Mouse (Mus musculus) midbrain, embryonic 15.5 days (tissue): Measurements from ENCODE around the gene 2410002F23Rik. TPM values are rescaled to one million over a fixed set of nuclear protein-coding genes. Genes with fewer than 3 reads are reported as not detected.
"Not testable (repeated sequence)": the region's sequence is repeated elsewhere in the genome, so short reads cannot be mapped to it uniquely, and the experiment has no call there.

ENCODE experiments used
- ATAC-seq: fragments of 200-750 bp; cut with Nextera tagmentation; replicated peaks from 2 replicates; pipeline ENCODE4 v1.8.0; 2017; ENCODE audit warnings: moderate TSS enrichment
- H3K27ac ChIP-seq: fragments of 300-500 bp; sonication (generic); 2 replicates; pipeline ENCODE4 v1.5.1; 2015; ENCODE audit warnings: mild to moderate bottlenecking, inconsistent platforms
- H3K27me3 ChIP-seq: fragments of 300-500 bp; sonication (generic); replicated peaks from 2 replicates; pipeline ENCODE4 v1.6.1; 2015; ENCODE audit warnings: inconsistent platforms
- H3K36me3 ChIP-seq: fragments of 300-500 bp; sonication (generic); replicated peaks from 2 replicates; pipeline ENCODE4 v1.6.1; 2015; ENCODE audit warnings: inconsistent platforms
- H3K4me1 ChIP-seq: fragments of 300-500 bp; sonication (generic); 2 replicates; pipeline ENCODE4 v1.6.1; 2015; ENCODE audit warnings: inconsistent platforms
- H3K4me2 ChIP-seq: fragments of 300-500 bp; sonication (generic); 2 replicates; pipeline ENCODE4 v1.6.1; 2015; ENCODE audit warnings: inconsistent platforms, mild to moderate bottlenecking, moderate library complexity
- H3K4me3 ChIP-seq: fragments of 300-500 bp; sonication (generic); 2 replicates; pipeline ENCODE4 v1.5.1; 2015; ENCODE audit warnings: mild to moderate bottlenecking, inconsistent platforms
- H3K9ac ChIP-seq: fragments of 300-500 bp; sonication (generic); 2 replicates; pipeline ENCODE4 v1.6.1; 2015; ENCODE audit warnings: mild to moderate bottlenecking, inconsistent platforms
- H3K9me3 ChIP-seq: fragments of 300-500 bp; sonication (generic); 2 replicates; pipeline ENCODE4 v1.6.1; 2016; ENCODE audit warnings: inconsistent platforms
- WGBS: fragments of 180-500 bp; shearing (Covaris S2); methylation state at CpG from one replicate; pipeline ENCODE4 v1.1.7; 2015; ENCODE audit warnings: mixed read lengths; 5-methylcytosine and 5-hydroxymethylcytosine counted together
- polyA plus RNA-seq: library from polyadenylated mRNA; unstranded; fragments of >200 nt; fragmentation: Nextera tagmentation; extraction: Ambion mirVana; gene quantifications from 2 replicates; pipeline ENCODE4 v1.2.1, GENCODE M21; 2015

The 2410002F23Rik gene
- polyA plus RNA-seq, 1 experiment from 2014 or later = 240 TPM

- no peak overlapping the region for H3K9ac ChIP-seq
- no peaks in the 10 kb centered on the region for H3K27me3 ChIP-seq
- ATAC-seq = no peak
- H3K4me1 ChIP-seq = peaks cover 20% of the 10 kb centered on the region
- H3K36me3 ChIP-seq = peaks cover 2% of the 10 kb centered on the region; the same call in 1 of the 2 replicates
- H3K27ac ChIP-seq = no peak overlapping the region
- WGBS = 70% methylated on average over 1 of the region's 1 CpGs
- H3K4me2 ChIP-seq = no peak overlapping the region
- no peak overlapping the region for H3K4me3 ChIP-seq
- H3K9me3 ChIP-seq = no peaks in the 10 kb centered on the region
Observed at GRCm38 (mm10) chr7:44244080-44244479, 2.4 kb upstream of the 2410002F23Rik start.

- Histone ChIP-seq H3K9ac (peak overlapping the region; percentile 93), H3K4me1 (peaks cover 23% of the 10 kb centered on the region), H3K27ac (peak overlapping the region; percentile 98), H3K36me3 (peaks cover 22% of the 10 kb centered on the region), H3K27me3 (no peaks in the 10 kb centered on the region), H3K4me2 (peak overlapping the region; percentile 70), H3K9me3 (no peaks in the 10 kb centered on the region), H3K4me3 (peak overlapping the region; percentile 94)
- ATAC-seq = peak; percentile 41
- under 1% methylated on average over 23 of the region's 23 CpGs for WGBS
Observed at GRCm38 (mm10) chr7:44246984-44247470, 505 bp downstream of the 2410002F23Rik start.

DNA sequence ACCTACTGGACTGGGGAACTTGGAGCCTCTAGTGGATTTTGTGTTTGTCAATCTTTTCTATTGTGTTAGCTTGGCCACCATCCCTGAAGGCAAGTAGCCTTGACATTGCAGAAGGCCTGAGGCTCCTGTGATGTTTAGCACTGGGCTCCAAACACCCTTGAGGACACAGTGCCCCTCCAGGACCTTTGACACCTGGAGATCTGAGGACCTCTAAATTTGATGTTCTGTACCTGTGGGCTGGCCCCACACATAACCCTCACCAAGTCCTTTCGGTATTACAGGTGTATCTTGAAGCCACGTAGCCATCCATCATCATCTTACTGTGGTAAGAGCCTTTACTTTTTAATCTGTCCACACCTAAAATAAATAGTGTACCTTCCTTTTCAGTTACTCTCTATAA is 1.4 kb downstream of the 2410002F23Rik start:
- ATAC-seq = no peak
- H3K4me2 ChIP-seq = peak overlapping the region; percentile 70
- WGBS = 94% methylated on average over 2 of the region's 2 CpGs
- H3K27ac ChIP-seq = no peak overlapping the region
- peaks cover 23% of the 10 kb centered on the region for H3K4me1 ChIP-seq
- no peaks in the 10 kb centered on the region for H3K27me3 ChIP-seq
- H3K9ac ChIP-seq = peak overlapping the region; percentile 93; the same call in 1 of the 2 replicates
- peak overlapping the region; percentile 94 for H3K4me3 ChIP-seq
- peaks cover 32% of the 10 kb centered on the region for H3K36me3 ChIP-seq
- H3K9me3 ChIP-seq = no peaks in the 10 kb centered on the region

- Histone ChIP-seq H3K4me2 (no peak overlapping the region), H3K27ac (no peak overlapping the region), H3K36me3 (peaks cover 34% of the 10 kb centered on the region), H3K27me3 (no peaks in the 10 kb centered on the region), H3K9me3 (no peaks in the 10 kb centered on the region), H3K4me3 (no peak overlapping the region), H3K4me1 (peaks cover 23% of the 10 kb centered on the region), H3K9ac (no peak overlapping the region)
- no peak for ATAC-seq
- 89% methylated on average over 4 of the region's 4 CpGs for WGBS
Observed at GRCm38 (mm10) chr7:44249248-44249647, 2.7 kb downstream of the 2410002F23Rik start.

- not testable (repeated sequence) for H3K4me3 ChIP-seq, H3K27me3 ChIP-seq, H3K27ac ChIP-seq, H3K4me2 ChIP-seq, H3K9me3 ChIP-seq, ATAC-seq, H3K9ac ChIP-seq
- Histone ChIP-seq H3K4me1 (peaks cover 16% of the 10 kb centered on the region), H3K36me3 (peaks cover 34% of the 10 kb centered on the region)
- 92% methylated on average over 17 of the region's 17 CpGs for WGBS
Observed at GRCm38 (mm10) chr7:44250732-44251275, 4.3 kb downstream of the 2410002F23Rik start.

DNA sequence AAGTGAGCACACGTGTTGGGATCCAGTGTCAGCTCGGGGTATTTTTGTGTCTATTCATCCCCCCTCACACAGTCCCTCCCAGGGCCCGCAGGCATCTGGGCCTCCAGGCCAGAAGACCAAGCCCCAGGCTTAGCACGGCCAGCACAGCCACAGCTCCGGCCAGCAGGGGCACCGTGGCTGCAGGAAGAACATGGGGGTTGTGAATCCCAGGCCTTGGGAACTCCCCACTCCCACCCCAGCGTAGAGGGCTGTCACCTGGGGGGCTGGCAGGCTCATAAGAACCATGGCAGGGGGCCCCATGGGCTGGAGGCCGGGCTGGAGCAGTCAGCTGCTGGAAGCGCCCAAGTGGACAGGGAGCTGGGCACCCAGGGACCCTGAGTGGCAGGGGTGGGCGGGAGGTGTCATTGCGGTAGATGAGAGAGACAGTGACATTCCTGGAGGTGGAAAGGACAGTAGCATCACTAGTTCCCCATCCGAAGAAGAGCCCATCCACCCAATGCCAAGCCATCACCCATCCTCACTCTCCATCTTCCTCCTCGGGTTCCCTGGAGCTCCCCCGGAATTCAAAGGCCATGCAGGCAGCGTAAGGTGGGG is 6.6 kb downstream of the 2410002F23Rik start:
- no peak overlapping the region for H3K27ac ChIP-seq
- ATAC-seq = no peak
- no peaks in the 10 kb centered on the region for H3K9me3 ChIP-seq
- no peaks in the 10 kb centered on the region for H3K27me3 ChIP-seq
- 71% methylated on average over 15 of the region's 15 CpGs for WGBS
- H3K4me2 ChIP-seq = no peak overlapping the region
- H3K9ac ChIP-seq = no peak overlapping the region
- H3K36me3 ChIP-seq = peaks cover 34% of the 10 kb centered on the region
- no peak overlapping the region for H3K4me3 ChIP-seq
- peaks cover 11% of the 10 kb centered on the region for H3K4me1 ChIP-seq

GRCm38 (mm10) chr7:44254930-44255329 is 8.4 kb downstream of the 2410002F23Rik start:
- Histone ChIP-seq H3K27me3 (no peaks in the 10 kb centered on the region), H3K36me3 (peaks cover 24% of the 10 kb centered on the region), H3K27ac (no peak overlapping the region), H3K9ac (no peak overlapping the region), H3K4me2 (no peak overlapping the region), H3K4me1 (no peaks in the 10 kb centered on the region; the same call in 1 of the 2 replicates), H3K9me3 (no peaks in the 10 kb centered on the region), H3K4me3 (no peak overlapping the region)
- 82% methylated on average over 6 of the region's 6 CpGs for WGBS
- ATAC-seq = no peak

- Histone ChIP-seq H3K36me3 (peaks cover 9% of the 10 kb centered on the region), H3K4me3 (no peak within 1 kb of the TSS), H3K9me3 (no peaks in the 10 kb centered on the region), H3K4me2 (no peak within 1 kb of the TSS), H3K27me3 (no peaks in the 10 kb centered on the region), H3K9ac (no peak within 1 kb of the TSS), H3K4me1 (no peaks in the 10 kb centered on the region; the same call in 1 of the 2 replicates), H3K27ac (no peak within 1 kb of the TSS)
- no peak for ATAC-seq
- WGBS = 88% methylated on average over 4 of the region's 4 CpGs
Observed at GRCm38 (mm10) chr7:44257278-44257677, 10.8 kb downstream of the 2410002F23Rik start, which contains the start of gene Acp4. Acp4 (minus strand) TSS chr7:44257378.

DNA sequence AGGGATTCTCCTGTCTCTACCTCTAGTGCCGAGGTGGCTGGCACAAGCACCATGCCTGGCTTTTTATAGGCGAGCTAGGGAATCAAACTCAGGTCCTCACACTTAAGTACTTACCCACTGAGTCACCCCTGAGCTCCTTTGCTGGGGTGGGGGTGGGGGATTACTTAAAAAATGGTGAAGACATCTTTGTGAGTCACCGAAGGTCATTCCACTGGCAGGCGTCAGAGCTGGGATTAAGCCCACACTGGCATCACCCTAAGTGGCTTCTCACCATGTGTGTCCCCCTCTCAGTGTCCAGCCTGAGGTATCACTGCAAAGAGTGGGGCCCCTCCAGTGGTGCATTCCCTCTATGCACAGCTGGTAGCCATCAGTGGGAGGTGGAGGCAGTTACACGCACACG is 13.9 kb downstream of the 2410002F23Rik start:
- Histone ChIP-seq H3K4me3 (no peak overlapping the region), H3K36me3 (no peaks in the 10 kb centered on the region), H3K27me3 (no peaks in the 10 kb centered on the region), H3K9ac (no peak overlapping the region), H3K4me2 (no peak overlapping the region), H3K27ac (no peak overlapping the region), H3K4me1 (peaks cover 7% of the 10 kb centered on the region), H3K9me3 (no peaks in the 10 kb centered on the region)
- ATAC-seq = no peak
- WGBS = 71% methylated on average over 6 of the region's 6 CpGs

DNA sequence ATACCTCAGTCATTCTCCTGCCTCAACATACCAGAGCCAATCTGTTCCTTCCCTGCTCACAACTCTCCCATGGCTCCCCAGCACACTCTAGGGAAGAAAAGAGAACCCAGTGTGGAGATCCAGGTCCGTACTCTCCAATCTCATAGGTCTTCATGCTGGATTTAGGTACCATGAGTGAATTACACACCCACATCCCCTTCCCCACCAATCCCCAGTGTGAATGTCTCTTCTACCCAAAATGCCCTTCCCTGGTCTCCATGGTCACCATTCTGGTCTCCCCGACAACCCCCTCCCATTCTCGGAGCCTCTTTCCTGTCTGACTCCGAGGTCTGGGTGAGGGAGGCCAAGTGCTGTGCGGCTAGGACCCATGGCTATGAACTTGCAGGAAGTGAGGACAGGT is 14.6 kb downstream of the 2410002F23Rik start, which contains the start of gene Gm15517:
Gene Gm15517, plus strand, starts transcription at position 301 of the 400 bp plus-strand sequence.
- H3K9me3 ChIP-seq = no peaks in the 10 kb centered on the region
- WGBS = 52% methylated on average over 5 of the region's 5 CpGs
- no peaks in the 10 kb centered on the region for H3K27me3 ChIP-seq
- H3K4me2 ChIP-seq = no peak within 1 kb of the TSS
- ATAC-seq = 0 out of 2 replicates have a peak, but pooled peaks have one; percentile 13
- H3K27ac ChIP-seq = no peak within 1 kb of the TSS
- H3K4me1 ChIP-seq = peaks cover 7% of the 10 kb centered on the region
- H3K36me3 ChIP-seq = no peaks in the 10 kb centered on the region
- H3K4me3 ChIP-seq = no peak within 1 kb of the TSS
- peak within 1 kb of the TSS; percentile 9; the same call in 1 of the 2 replicates for H3K9ac ChIP-seq

DNA sequence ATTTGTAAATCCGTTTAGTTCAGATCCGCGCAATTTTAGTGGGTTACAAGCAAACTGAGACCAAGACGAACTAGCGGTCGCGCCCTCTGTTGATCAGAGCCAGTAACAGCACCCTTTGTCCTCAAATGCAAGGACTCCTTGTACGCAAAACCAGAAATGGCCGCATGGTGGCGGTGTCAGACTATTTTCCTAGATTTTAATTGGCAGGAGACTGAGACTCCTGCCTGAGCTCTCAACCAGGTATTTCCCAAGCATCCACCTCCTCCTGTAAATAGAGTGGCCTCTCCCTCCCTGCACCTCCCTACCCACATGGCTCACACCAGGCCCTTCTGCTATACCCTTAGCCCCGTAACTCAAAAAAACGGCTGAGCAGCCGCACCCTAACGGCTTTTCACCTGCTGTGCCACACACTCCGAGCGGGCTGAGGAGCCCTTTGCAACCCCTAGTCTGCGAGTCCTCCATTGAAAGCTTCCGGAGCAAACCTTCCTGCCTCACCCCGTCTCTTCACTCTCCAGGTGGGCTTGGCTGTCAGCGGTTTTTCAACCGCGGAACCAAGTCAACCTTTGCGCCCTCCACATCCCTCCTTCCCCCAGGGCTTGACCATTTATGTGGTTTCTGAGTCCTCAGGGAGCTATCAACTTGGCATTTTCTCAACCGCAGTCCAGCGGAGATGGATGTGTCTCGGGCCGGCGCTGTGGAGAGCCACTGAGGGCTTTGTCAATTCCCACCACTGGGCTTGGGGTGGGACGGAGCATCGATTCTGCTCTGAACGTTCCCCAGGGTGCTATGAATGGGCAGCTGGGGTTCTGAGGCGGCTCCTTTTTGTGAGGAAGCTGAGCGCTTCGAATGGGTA is 16.5 kb downstream of the 2410002F23Rik start:
- Histone ChIP-seq H3K27me3 (0 out of 2 replicates have a peak, but pooled peaks cover 4% of the 10 kb centered on the region), H3K36me3 (no peaks in the 10 kb centered on the region), H3K27ac (peak overlapping the region; percentile 74), H3K4me1 (peaks cover 7% of the 10 kb centered on the region), H3K9ac (peak overlapping the region; percentile 59), H3K4me2 (peak overlapping the region; percentile 88), H3K9me3 (no peaks in the 10 kb centered on the region), H3K4me3 (peak overlapping the region; percentile 41)
- ATAC-seq = peak; percentile 91
- WGBS = under 1% methylated on average over 34 of the region's 34 CpGs

- Histone ChIP-seq H3K27me3 (peaks cover 4% of the 10 kb centered on the region; the same call in 1 of the 2 replicates), H3K27ac (no peak overlapping the region), H3K9ac (no peak overlapping the region), H3K4me3 (no peak overlapping the region), H3K36me3 (no peaks in the 10 kb centered on the region), H3K4me2 (no peak overlapping the region), H3K4me1 (peaks cover 4% of the 10 kb centered on the region), H3K9me3 (no peaks in the 10 kb centered on the region)
- 86% methylated on average over 11 of the region's 11 CpGs for WGBS
- no peak for ATAC-seq
Observed at GRCm38 (mm10) chr7:44268117-44268516, 21.6 kb downstream of the 2410002F23Rik start.
